Mouse (Mus musculus): ENCODE data around the gene Sarm1. TPM values are rescaled to one million over a fixed set of nuclear protein-coding genes. Genes with fewer than 3 reads are reported as not detected.
"Not testable (repeated sequence)": the region's sequence is repeated elsewhere in the genome, so short reads cannot be mapped to it uniquely, and the experiment has no call there.

Sarm1 gene
- polyA plus RNA-seq, 1 experiment from 2014 or later, result 50.7 TPM

GRCm38 (mm10) chr11:78531515-78531914, 34.0 kb upstream of the Sarm1 start:
- not testable (repeated sequence) for ATAC-seq; H3K27me3 ChIP-seq (ENCODE audit: control insufficient read depth, insufficient read depth, low read depth, low read length); H3K4me2 ChIP-seq (ENCODE audit: low read length); H3K27ac ChIP-seq (ENCODE audit: low read length); H3K4me3 ChIP-seq (ENCODE audit: low read depth, low read length); H3K9ac ChIP-seq (ENCODE audit: low read depth, low read length); H3K9me3 ChIP-seq (replicated peaks; ENCODE audit: control insufficient read depth, low read length, poor library complexity, severe bottlenecking)
- H3K4me1 ChIP-seq (ENCODE audit: control insufficient read depth, insufficient read depth, low read length), result peaks cover 12% of the 10 kb centered on the region
- peaks cover 30% of the 10 kb centered on the region for H3K36me3 ChIP-seq (ENCODE audit: control insufficient read depth, insufficient read depth, low read length)
- 94% methylated on average over 10 of the region's 10 CpGs for WGBS

- H3K36me3 ChIP-seq (ENCODE audit: control insufficient read depth, insufficient read depth, low read length), result peaks cover 35% of the 10 kb centered on the region
- no peak overlapping the region for H3K9ac ChIP-seq (ENCODE audit: low read depth, low read length)
- no peaks in the 10 kb centered on the region for H3K27me3 ChIP-seq (ENCODE audit: control insufficient read depth, insufficient read depth, low read depth, low read length)
- H3K4me3 ChIP-seq (ENCODE audit: low read depth, low read length), result no peak overlapping the region
- no peak overlapping the region for H3K27ac ChIP-seq (ENCODE audit: low read length)
- H3K9me3 ChIP-seq (replicated peaks; ENCODE audit: control insufficient read depth, low read length, poor library complexity, severe bottlenecking), result no peaks in the 10 kb centered on the region
- peaks cover 12% of the 10 kb centered on the region for H3K4me1 ChIP-seq (ENCODE audit: control insufficient read depth, insufficient read depth, low read length)
- H3K4me2 ChIP-seq (ENCODE audit: low read length), result no peak overlapping the region
- ATAC-seq, result no peak
- WGBS, result 89% methylated on average over 6 of the region's 6 CpGs
Measured at GRCm38 (mm10) chr11:78531046-78531445, 33.5 kb upstream of the Sarm1 start.

- Histone ChIP-seq H3K27me3 (ENCODE audit: control insufficient read depth, insufficient read depth, low read depth, low read length) (no peaks in the 10 kb centered on the region), H3K27ac (ENCODE audit: low read length) (no peak overlapping the region), H3K4me1 (ENCODE audit: control insufficient read depth, insufficient read depth, low read length) (peaks cover 9% of the 10 kb centered on the region), H3K4me2 (ENCODE audit: low read length) (no peak overlapping the region), H3K9me3 (replicated peaks; ENCODE audit: control insufficient read depth, low read length, poor library complexity, severe bottlenecking) (no peaks in the 10 kb centered on the region), H3K4me3 (ENCODE audit: low read depth, low read length) (no peak overlapping the region), H3K9ac (ENCODE audit: low read depth, low read length) (no peak overlapping the region), H3K36me3 (ENCODE audit: control insufficient read depth, insufficient read depth, low read length) (peaks cover 44% of the 10 kb centered on the region)
- WGBS, result 90% methylated on average over 12 of the region's 12 CpGs
- ATAC-seq, result no peak
Measured at GRCm38 (mm10) chr11:78530001-78530400, 32.4 kb upstream of the Sarm1 start.

- Histone ChIP-seq H3K9ac (ENCODE audit: low read depth, low read length) (no peak overlapping the region), H3K4me1 (ENCODE audit: control insufficient read depth, insufficient read depth, low read length) (no peaks in the 10 kb centered on the region), H3K27me3 (ENCODE audit: control insufficient read depth, insufficient read depth, low read depth, low read length) (no peaks in the 10 kb centered on the region), H3K4me2 (ENCODE audit: low read length) (no peak overlapping the region), H3K4me3 (ENCODE audit: low read depth, low read length) (no peak overlapping the region), H3K9me3 (replicated peaks; ENCODE audit: control insufficient read depth, low read length, poor library complexity, severe bottlenecking) (no peaks in the 10 kb centered on the region), H3K27ac (ENCODE audit: low read length) (no peak overlapping the region), H3K36me3 (ENCODE audit: control insufficient read depth, insufficient read depth, low read length) (peaks cover 55% of the 10 kb centered on the region)
- 78% methylated on average over 9 of the region's 9 CpGs for WGBS
- no peak for ATAC-seq
Measured at GRCm38 (mm10) chr11:78528714-78529113, 31.2 kb upstream of the Sarm1 start.

- H3K27ac ChIP-seq (ENCODE audit: low read length), result no peak overlapping the region
- no peak overlapping the region for H3K9ac ChIP-seq (ENCODE audit: low read depth, low read length)
- H3K4me2 ChIP-seq (ENCODE audit: low read length), result no peak overlapping the region
- whole genome bisulfite sequencing, result 84% methylated on average over 2 of the region's 2 CpGs
- ATAC-seq, result no peak
- H3K4me3 ChIP-seq (ENCODE audit: low read depth, low read length), result no peak overlapping the region
- H3K9me3 ChIP-seq (replicated peaks; ENCODE audit: control insufficient read depth, low read length, poor library complexity, severe bottlenecking), result no peaks in the 10 kb centered on the region
- H3K27me3 ChIP-seq (ENCODE audit: control insufficient read depth, insufficient read depth, low read depth, low read length), result no peaks in the 10 kb centered on the region
- H3K4me1 ChIP-seq (ENCODE audit: control insufficient read depth, insufficient read depth, low read length), result no peaks in the 10 kb centered on the region
- peaks cover 77% of the 10 kb centered on the region for H3K36me3 ChIP-seq (ENCODE audit: control insufficient read depth, insufficient read depth, low read length)
Measured at GRCm38 (mm10) chr11:78524838-78525237, 27.3 kb upstream of the Sarm1 start.

GRCm38 (mm10) chr11:78523241-78523955, 25.8 kb upstream of the Sarm1 start:
- Histone ChIP-seq H3K27me3 (ENCODE audit: control insufficient read depth, insufficient read depth, low read depth, low read length) (no peaks in the 10 kb centered on the region), H3K9ac (ENCODE audit: low read depth, low read length) (no peak overlapping the region), H3K9me3 (replicated peaks; ENCODE audit: control insufficient read depth, low read length, poor library complexity, severe bottlenecking) (no peaks in the 10 kb centered on the region), H3K4me2 (ENCODE audit: low read length) (no peak overlapping the region), H3K36me3 (ENCODE audit: control insufficient read depth, insufficient read depth, low read length) (peaks cover 65% of the 10 kb centered on the region), H3K4me3 (ENCODE audit: low read depth, low read length) (no peak overlapping the region), H3K4me1 (ENCODE audit: control insufficient read depth, insufficient read depth, low read length) (no peaks in the 10 kb centered on the region), H3K27ac (ENCODE audit: low read length) (no peak overlapping the region)
- 80% methylated on average over 9 of the region's 9 CpGs for WGBS
- no peak for ATAC-seq

- Histone ChIP-seq H3K9me3 (replicated peaks; ENCODE audit: control insufficient read depth, low read length, poor library complexity, severe bottlenecking) (no peaks in the 10 kb centered on the region), H3K9ac (ENCODE audit: low read depth, low read length) (no peak overlapping the region), H3K4me1 (ENCODE audit: control insufficient read depth, insufficient read depth, low read length) (no peaks in the 10 kb centered on the region), H3K27ac (ENCODE audit: low read length) (no peak overlapping the region), H3K4me2 (ENCODE audit: low read length) (no peak overlapping the region), H3K4me3 (ENCODE audit: low read depth, low read length) (no peak overlapping the region), H3K36me3 (ENCODE audit: control insufficient read depth, insufficient read depth, low read length) (peaks cover 58% of the 10 kb centered on the region), H3K27me3 (ENCODE audit: control insufficient read depth, insufficient read depth, low read depth, low read length) (no peaks in the 10 kb centered on the region)
- 86% methylated on average over 1 of the region's 1 CpGs for WGBS
- ATAC-seq, result no peak
Measured at GRCm38 (mm10) chr11:78522481-78522997, 25.0 kb upstream of the Sarm1 start.

- no peak overlapping the region for H3K4me2 ChIP-seq (ENCODE audit: low read length)
- H3K9ac ChIP-seq (ENCODE audit: low read depth, low read length), result no peak overlapping the region
- no peaks in the 10 kb centered on the region for H3K4me1 ChIP-seq (ENCODE audit: control insufficient read depth, insufficient read depth, low read length)
- H3K36me3 ChIP-seq (ENCODE audit: control insufficient read depth, insufficient read depth, low read length), result peaks cover 53% of the 10 kb centered on the region
- no peak for ATAC-seq
- no peak overlapping the region for H3K27ac ChIP-seq (ENCODE audit: low read length)
- H3K9me3 ChIP-seq (replicated peaks; ENCODE audit: control insufficient read depth, low read length, poor library complexity, severe bottlenecking), result no peaks in the 10 kb centered on the region
- H3K27me3 ChIP-seq (ENCODE audit: control insufficient read depth, insufficient read depth, low read depth, low read length), result no peaks in the 10 kb centered on the region
- no peak overlapping the region for H3K4me3 ChIP-seq (ENCODE audit: low read depth, low read length)
- 85% methylated on average over 3 of the region's 3 CpGs for whole genome bisulfite sequencing
Measured at GRCm38 (mm10) chr11:78521880-78522279, 24.3 kb upstream of the Sarm1 start.

GRCm38 (mm10) chr11:78518931-78519330, 21.4 kb upstream of the Sarm1 start:
- Histone ChIP-seq H3K27ac (ENCODE audit: low read length) (no peak overlapping the region), H3K9me3 (replicated peaks; ENCODE audit: control insufficient read depth, low read length, poor library complexity, severe bottlenecking) (no peaks in the 10 kb centered on the region), H3K27me3 (ENCODE audit: control insufficient read depth, insufficient read depth, low read depth, low read length) (no peaks in the 10 kb centered on the region), H3K4me1 (ENCODE audit: control insufficient read depth, insufficient read depth, low read length) (0 out of 2 replicates have a peak, but pooled peaks cover 3% of the 10 kb centered on the region), H3K4me2 (ENCODE audit: low read length) (no peak overlapping the region), H3K9ac (ENCODE audit: low read depth, low read length) (no peak overlapping the region), H3K36me3 (ENCODE audit: control insufficient read depth, insufficient read depth, low read length) (peaks cover 45% of the 10 kb centered on the region), H3K4me3 (ENCODE audit: low read depth, low read length) (no peak overlapping the region)
- ATAC-seq, result no peak
- 91% methylated on average over 10 of the region's 10 CpGs for WGBS

Data from midbrain, embryonic 16.5 days (tissue).